Mouse (Mus musculus): Measurements from ENCODE around the gene Prima1.

- TF ChIP-seq CTCF (IDR thresholded peaks at IDR 0.05; ENCODE audit: low read depth) (no peak), EP300 (IDR thresholded peaks at IDR 0.05; ENCODE audit: low read depth) (no peak)
Measured at GRCm38 (mm10) chr12:103238924-103239460, 3.0 kb downstream of the Prima1 start.

Data from heart, postnatal 0 days (tissue).